ENCODE assay signal across 7 mouse cellular contexts in genomic region chr10:53580137-53580536, GRCm38 (mm10). TPM values are rescaled to one million over a fixed set of nuclear protein-coding genes. Genes with fewer than 3 reads are reported as not detected.
DNase-seq lines count a peak whose midpoint lies in the region; ATAC-seq lines count a peak whose summit lies in the region.

No protein-coding gene starts in this region.

- ATAC-seq in neural tube, embryonic 11.5 days (ENCODE audit: insufficient read depth, low FRiP score, low TSS enrichment), result no peak
- peak; percentile 60 for ATAC-seq in forebrain, embryonic 11.5 days (replicated peaks; ENCODE audit: low FRiP score)
- peak; percentile 72 for ATAC-seq in kidney, embryonic 14.5 days (ENCODE audit: low FRiP score, low TSS enrichment)
- ATAC-seq in midbrain, embryonic 13.5 days, result peak; percentile 75

- no peaks in the 10 kb centered on the region for H3K36me3 ChIP-seq in neural tube, embryonic 11.5 days (ENCODE audit: control insufficient read depth, insufficient read depth, low read length)
- no peaks in the 10 kb centered on the region for H3K36me3 ChIP-seq in forebrain, embryonic 11.5 days (ENCODE audit: control insufficient read depth, insufficient read depth, low read length)
- H3K36me3 ChIP-seq in kidney, embryonic 14.5 days (ENCODE audit: control insufficient read depth, insufficient read depth, low read length), result no peaks in the 10 kb centered on the region
- H3K36me3 ChIP-seq in midbrain, embryonic 13.5 days, result no peaks in the 10 kb centered on the region

- H3K4me1 ChIP-seq in neural tube, embryonic 11.5 days (ENCODE audit: control insufficient read depth, insufficient read depth, low read length), result no peaks in the 10 kb centered on the region
- H3K4me1 ChIP-seq in forebrain, embryonic 11.5 days (replicated peaks; ENCODE audit: control insufficient read depth, insufficient read depth, low read length), result no peaks in the 10 kb centered on the region
- peaks cover 4% of the 10 kb centered on the region; the same call in 1 of the 2 replicates for H3K4me1 ChIP-seq in kidney, embryonic 14.5 days (ENCODE audit: control insufficient read depth, insufficient read depth, low read length)
- peaks cover 14% of the 10 kb centered on the region for H3K4me1 ChIP-seq in midbrain, embryonic 13.5 days (replicated peaks)

- no peak for DNase-seq in neural tube, embryonic 11.5 days (ENCODE audit: low spot score)
- DNase-seq in neural tube, embryonic 10.5 days (ENCODE audit: extremely low spot score, low spot score), result no peak
- DNase-seq in forebrain, embryonic 11.5 days (ENCODE audit: low spot score), result no peak
- no peak for DNase-seq in thymus, postnatal 10 days (ENCODE audit: low spot score in 2 of 2)
- DNase-seq in natural killer cell, adult 2 months (ENCODE audit: low spot score in 2 of 2), result no peak

- H3K4me2 ChIP-seq in neural tube, embryonic 11.5 days (ENCODE audit: low read depth), result peak overlapping the region; percentile 37
- peak overlapping the region; percentile 44; the same call in 1 of the 2 replicates for H3K4me2 ChIP-seq in forebrain, embryonic 11.5 days (ENCODE audit: low read depth, low read length, severe bottlenecking)
- H3K4me2 ChIP-seq in kidney, embryonic 14.5 days (replicated peaks; ENCODE audit: low read depth, low read length), result peak overlapping the region; percentile 65
- H3K4me2 ChIP-seq in midbrain, embryonic 13.5 days (replicated peaks), result peak overlapping the region; percentile 61

- 53% methylated on average over 6 of the region's 7 CpGs for WGBS in neural tube, embryonic 11.5 days
- 35% methylated on average over 7 of the region's 7 CpGs for WGBS in forebrain, embryonic 11.5 days
- 43% methylated on average over 7 of the region's 7 CpGs for WGBS in kidney, embryonic 14.5 days
- WGBS in midbrain, embryonic 13.5 days, result 27% methylated on average over 7 of the region's 7 CpGs

- no peak overlapping the region for H3K9ac ChIP-seq in neural tube, embryonic 11.5 days (ENCODE audit: low read length)
- no peak overlapping the region for H3K9ac ChIP-seq in forebrain, embryonic 11.5 days (ENCODE audit: low read length)
- H3K9ac ChIP-seq in kidney, embryonic 14.5 days (ENCODE audit: low read depth, low read length), result no peak overlapping the region
- H3K9ac ChIP-seq in midbrain, embryonic 13.5 days (replicated peaks), result no peak overlapping the region

- H3K27ac ChIP-seq in neural tube, embryonic 11.5 days (ENCODE audit: low read depth, low read length), result no peak overlapping the region
- H3K27ac ChIP-seq in forebrain, embryonic 11.5 days (ENCODE audit: low read depth, low read length), result no peak overlapping the region
- H3K27ac ChIP-seq in kidney, embryonic 14.5 days (ENCODE audit: low read depth, low read length), result no peak overlapping the region
- H3K27ac ChIP-seq in midbrain, embryonic 13.5 days, result no peak overlapping the region

- H3K9me3 ChIP-seq in neural tube, embryonic 11.5 days (ENCODE audit: control insufficient read depth, low read length), result no peaks in the 10 kb centered on the region
- no peaks in the 10 kb centered on the region for H3K9me3 ChIP-seq in forebrain, embryonic 11.5 days (ENCODE audit: control insufficient read depth, low read length)
- H3K9me3 ChIP-seq in kidney, embryonic 14.5 days (ENCODE audit: control insufficient read depth, low read length), result no peaks in the 10 kb centered on the region
- H3K9me3 ChIP-seq in midbrain, embryonic 13.5 days, result no peaks in the 10 kb centered on the region

- H3K27me3 ChIP-seq in neural tube, embryonic 11.5 days (ENCODE audit: control insufficient read depth, insufficient read depth, low read length), result no peaks in the 10 kb centered on the region
- no peaks in the 10 kb centered on the region for H3K27me3 ChIP-seq in forebrain, embryonic 11.5 days (ENCODE audit: control insufficient read depth, insufficient read depth, low read length)
- H3K27me3 ChIP-seq in kidney, embryonic 14.5 days (ENCODE audit: control insufficient read depth, insufficient read depth, low read length), result no peaks in the 10 kb centered on the region
- H3K27me3 ChIP-seq in midbrain, embryonic 13.5 days, result no peaks in the 10 kb centered on the region

- no peak overlapping the region for H3K4me3 ChIP-seq in neural tube, embryonic 11.5 days (ENCODE audit: low read depth, low read length)
- no peak overlapping the region for H3K4me3 ChIP-seq in forebrain, embryonic 11.5 days (ENCODE audit: low read depth, low read length)
- peak overlapping the region; percentile 38 for H3K4me3 ChIP-seq in kidney, embryonic 14.5 days (ENCODE audit: low read length)
- H3K4me3 ChIP-seq in midbrain, embryonic 13.5 days (replicated peaks), result peak overlapping the region; percentile 35

RNA-seq across cellular contexts. Expression of gene Asf1a, which starts 16.4 kb away (rescaled TPM):
- polyA plus RNA-seq in neural tube, embryonic 11.5 days (2014; fragmentation: Nextera tagmentation; extraction: Ambion mirVana), result 157 and 168 TPM in 2 replicates
- 167 and 179 TPM in 2 replicates for polyA plus RNA-seq in forebrain, embryonic 11.5 days (2014; fragmentation: Nextera tagmentation; extraction: Ambion mirVana)
- 155 and 171 TPM in 2 replicates for polyA plus RNA-seq in kidney, embryonic 14.5 days (2014; fragmentation: Nextera tagmentation; extraction: Ambion mirVana)
- polyA plus RNA-seq in midbrain, embryonic 13.5 days (2015; fragmentation: Nextera tagmentation; extraction: Ambion mirVana), result 112 and 113 TPM in 2 replicates

RNA-seq across cellular contexts. Expression of gene Mcm9, which starts 50.1 kb away (rescaled TPM):
- polyA plus RNA-seq in neural tube, embryonic 11.5 days (2014; fragmentation: Nextera tagmentation; extraction: Ambion mirVana), result 16.0 and 17.3 TPM in 2 replicates
- 16.5 and 17.5 TPM in 2 replicates for polyA plus RNA-seq in forebrain, embryonic 11.5 days (2014; fragmentation: Nextera tagmentation; extraction: Ambion mirVana)
- polyA plus RNA-seq in kidney, embryonic 14.5 days (2014; fragmentation: Nextera tagmentation; extraction: Ambion mirVana), result 9.4 and 18.8 TPM in 2 replicates
- 9.8 and 10.4 TPM in 2 replicates for polyA plus RNA-seq in midbrain, embryonic 13.5 days (2015; fragmentation: Nextera tagmentation; extraction: Ambion mirVana)

Comparison
In these comparisons a context has a peak if more than half of its experiments do, and no peak if none do; other contexts are left out.
1. H3K4me3 ChIP-seq: peak in kidney, embryonic 14.5 days (single experiment) and midbrain, embryonic 13.5 days (single experiment); none in neural tube, embryonic 11.5 days (single experiment) and forebrain, embryonic 11.5 days (single experiment).
2. Peak in every context shown above with its lines, with median percentiles within 50 percentile points of each other: H3K4me2 ChIP-seq.